Mouse (Mus musculus) heart, postnatal 25 days (tissue): Measurements from ENCODE around the gene Tmem184b. TPM values are rescaled to one million over a fixed set of nuclear protein-coding genes. Genes with fewer than 3 reads are reported as not detected.
A peak's percentile ranks its signal among the peaks of the same experiment; 100 is the strongest.

Experiments
- DNase-seq: peaks from one replicate; pipeline ENCODE4 v3.0.0; 2022; ENCODE audit warnings: low spot score
- intact Hi-C: fragments of 180-260 bp; cut with DNase I; formaldehyde crosslinking; loops from one replicate; pipeline ENCODE4 v1.15.1; 2025
- total RNA-seq, 2 experiments: library from RNA; stranded (reverse); gene quantifications; 2 replicates each; pipeline ENCODE4 v1.2.3; 2021

The Tmem184b gene
- total RNA-seq, 2 experiments from 2014 or later, result 43.0 to 46.7 TPM

- intact Hi-C loops, result loop anchor here (2.0 kb wide), 2 partner anchors 39 to 63 kb away; no protein-coding TSS in a partner anchor
- DNase-seq, result no peak
Measured at GRCm38 (mm10) chr15:79403763-79404210, 418 bp upstream of the Tmem184b start.

DNA sequence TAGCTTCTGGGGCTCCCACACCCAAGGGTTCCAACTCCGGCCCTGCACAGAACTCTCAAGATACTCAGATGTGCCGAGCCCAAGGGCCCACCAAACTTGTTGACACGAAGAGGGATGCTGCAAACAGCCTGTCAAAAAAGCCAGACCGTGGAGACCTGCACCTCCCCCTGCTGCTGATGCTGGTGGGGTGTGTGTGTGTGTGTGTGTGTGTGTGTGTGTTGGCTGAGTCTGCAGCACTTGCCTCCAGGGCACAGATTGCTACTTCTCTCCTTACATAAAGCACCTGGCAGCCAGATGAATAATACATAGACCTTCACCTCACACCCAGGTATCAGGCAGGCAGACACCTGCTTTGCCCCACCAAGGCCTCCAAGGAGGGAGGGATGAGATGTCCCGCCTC lies 1.2 kb downstream of the Tmem184b start:
- intact Hi-C loops, result loop anchor here (2.0 kb wide), 1 partner anchor 41 kb away; no protein-coding TSS in a partner anchor
- no peak for DNase-seq

- no peak for DNase-seq
- intact Hi-C loops, result no loop called here
Measured at GRCm38 (mm10) chr15:79400975-79401365, 2.4 kb downstream of the Tmem184b start.

GRCm38 (mm10) chr15:79400134-79400974 lies 3.0 kb downstream of the Tmem184b start:
- DNase-seq, result no peak
- intact Hi-C loops, result no loop called here

- intact Hi-C loops, result no loop called here
- no peak for DNase-seq
Measured at GRCm38 (mm10) chr15:79399231-79400052, 3.9 kb downstream of the Tmem184b start.

DNA sequence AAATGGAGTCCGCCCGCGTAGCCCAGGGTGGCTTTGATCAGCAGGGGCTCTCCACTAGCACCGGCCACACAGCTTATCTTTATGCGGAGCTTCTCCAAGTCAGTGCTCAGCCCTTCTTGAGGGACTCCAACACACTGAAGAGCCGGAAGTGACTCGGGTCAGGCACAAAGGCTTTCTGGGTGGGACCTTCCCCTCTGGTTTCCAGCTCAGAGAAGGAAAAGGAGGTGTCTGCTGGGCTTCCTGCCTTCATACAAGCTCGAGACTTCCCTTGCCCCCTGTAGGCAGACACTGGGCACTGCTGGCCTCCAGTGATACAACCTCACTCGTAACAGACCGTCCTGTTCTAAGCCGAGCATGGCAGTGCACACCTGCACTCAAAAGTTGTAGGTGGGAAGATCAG lies 6.6 kb downstream of the Tmem184b start:
- DNase-seq, result peak; percentile 69

GRCm38 (mm10) chr15:79395281-79395680 lies 8.1 kb downstream of the Tmem184b start:
- DNase-seq, result no peak
- intact Hi-C loops, result loop anchor here (2.0 kb wide), 1 partner anchor 14 kb away; no protein-coding TSS in a partner anchor

More for the DNA sequence above, 6.6 kb downstream of the Tmem184b start:
- intact Hi-C loops, result no loop called here

DNA sequence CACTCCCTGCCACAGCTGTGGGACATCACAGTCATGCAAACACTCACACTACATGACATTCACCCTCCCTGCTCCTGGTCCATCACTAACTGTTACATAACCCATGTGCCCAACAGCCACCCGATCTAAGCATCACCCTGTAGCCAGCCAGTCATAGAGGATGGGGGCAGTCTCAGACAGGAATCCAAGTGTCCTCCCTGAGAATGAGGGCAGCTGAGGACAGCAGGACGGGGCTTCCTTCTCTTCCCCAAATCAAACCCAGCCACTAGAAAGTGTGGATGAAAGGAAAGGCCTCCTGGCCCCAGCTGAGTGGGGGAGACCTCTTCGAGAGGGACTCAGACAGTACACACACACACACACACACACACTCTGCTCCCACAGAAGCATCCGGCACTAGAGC lies 8.5 kb downstream of the Tmem184b start:
- intact Hi-C loops, result loop anchor here (2.0 kb wide), 1 partner anchor 14 kb away; no protein-coding TSS in a partner anchor
- no peak for DNase-seq

DNA sequence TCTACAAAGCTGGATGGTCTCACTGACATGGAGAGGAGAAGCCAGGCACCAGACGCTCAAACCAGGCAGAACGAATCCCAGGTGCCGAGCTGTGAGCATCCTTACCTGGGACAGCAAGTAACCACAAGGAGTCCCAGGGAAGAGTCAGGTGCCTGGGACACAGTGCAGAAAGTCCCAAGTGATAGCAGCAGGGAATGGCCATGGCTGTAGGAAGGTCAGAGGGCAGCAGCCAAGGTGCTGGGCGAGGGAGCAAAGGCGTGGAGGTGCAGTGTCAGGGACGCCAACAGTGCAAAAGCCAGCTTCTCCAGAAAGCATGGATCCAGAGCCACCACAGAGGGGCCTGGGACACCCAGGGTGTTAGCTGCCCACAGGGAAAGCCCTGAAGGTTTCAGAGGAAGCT lies 10.3 kb downstream of the Tmem184b start:
- no peak for DNase-seq
- intact Hi-C loops, result no loop called here

- intact Hi-C loops, result no loop called here
- no peak for DNase-seq
Measured at GRCm38 (mm10) chr15:79392527-79392926, 10.8 kb downstream of the Tmem184b start.

- peak; percentile 66 for DNase-seq
- intact Hi-C loops, result no loop called here
Measured at GRCm38 (mm10) chr15:79391447-79392093, 11.8 kb downstream of the Tmem184b start.

DNA sequence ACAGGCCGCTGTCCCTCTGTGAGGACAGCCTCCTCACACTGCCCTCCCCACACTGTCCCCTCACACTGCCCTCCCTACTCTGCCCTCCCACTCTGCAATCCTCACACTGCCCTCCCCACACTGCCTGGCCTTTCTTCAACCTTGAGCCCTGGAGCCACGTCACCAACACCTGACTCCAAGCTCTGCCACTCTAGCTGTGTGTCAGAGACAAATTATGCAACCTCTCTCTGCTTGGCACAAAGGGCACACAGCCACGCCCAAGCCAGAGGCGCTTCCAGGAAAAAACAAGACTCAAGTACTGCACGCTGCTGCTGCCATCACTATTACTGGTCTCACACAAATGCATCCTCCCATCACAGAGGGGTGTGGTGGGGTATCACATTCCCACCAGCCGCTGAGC lies 12.9 kb downstream of the Tmem184b start:
- no peak for DNase-seq
- intact Hi-C loops, result no loop called here

DNA sequence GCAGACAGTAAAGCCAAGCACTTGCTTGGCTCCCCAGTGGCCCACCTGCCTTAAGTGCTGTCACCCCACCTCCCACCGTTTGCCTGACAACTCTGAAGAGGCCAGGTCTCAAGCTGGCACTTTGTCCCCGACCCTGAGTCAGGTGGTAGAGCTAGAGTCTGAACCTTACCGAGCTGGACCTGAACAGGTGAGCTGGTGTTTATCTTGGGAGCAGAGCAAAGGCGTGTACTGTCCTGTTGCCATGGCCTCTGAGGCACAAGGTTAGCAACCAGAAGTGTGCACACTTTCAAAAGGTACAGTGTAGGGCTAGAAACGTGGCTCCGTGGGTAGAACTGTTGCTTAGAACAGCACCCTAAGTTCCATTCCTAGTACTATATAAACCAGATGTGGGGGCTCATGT lies 15.2 kb downstream of the Tmem184b start:
- DNase-seq, result no peak
- intact Hi-C loops, result no loop called here

DNA sequence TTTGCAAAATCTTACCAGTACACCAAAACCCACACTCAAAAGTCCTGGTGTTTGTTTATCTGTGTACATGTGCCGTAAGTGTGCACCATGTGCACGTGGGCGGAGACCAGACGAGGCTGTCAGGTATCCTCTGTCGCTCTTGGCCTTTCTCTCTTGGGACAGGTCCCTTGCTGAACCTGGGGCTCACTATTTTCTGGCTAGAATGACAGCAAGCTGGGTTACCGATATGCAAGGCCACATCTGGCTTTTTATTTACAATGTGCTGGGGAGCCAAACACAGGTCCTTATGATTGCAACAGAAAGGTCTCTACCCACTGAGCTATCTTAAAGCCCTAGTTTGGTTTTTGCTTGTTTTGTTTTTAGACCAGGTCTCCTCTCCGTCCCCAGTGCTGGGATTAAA lies 15.8 kb downstream of the Tmem184b start:
- DNase-seq, result no peak
- intact Hi-C loops, result no loop called here

DNA sequence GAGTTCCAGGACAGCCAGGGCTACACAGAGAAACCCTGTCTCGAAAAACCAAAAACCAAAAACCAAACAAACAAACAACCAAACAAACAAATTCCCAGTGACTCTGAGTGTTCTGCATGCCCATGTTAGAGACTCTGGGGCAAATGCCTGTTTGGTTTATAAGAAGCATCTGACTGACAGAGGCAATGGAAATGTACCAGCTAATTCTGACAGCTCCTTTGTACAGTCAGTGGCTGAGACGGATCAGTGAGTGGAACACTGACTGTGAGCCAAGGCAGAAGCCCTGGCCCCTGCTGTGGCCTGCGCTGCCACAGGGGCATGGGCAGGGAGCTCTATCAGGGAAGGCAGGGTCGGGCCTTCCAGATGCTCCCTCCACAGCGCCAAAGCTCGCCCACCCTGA lies 16.3 kb downstream of the Tmem184b start:
- intact Hi-C loops, result no loop called here
- no peak for DNase-seq

GRCm38 (mm10) chr15:79381644-79382043 lies 21.7 kb downstream of the Tmem184b start:
- DNase-seq, result no peak
- intact Hi-C loops, result loop anchor here (2.0 kb wide), 1 partner anchor 13 kb away; no protein-coding TSS in a partner anchor

GRCm38 (mm10) chr15:79380468-79381444 lies 22.6 kb downstream of the Tmem184b start:
- DNase-seq, result no peak
- intact Hi-C loops, result loop anchor here (2.0 kb wide), 1 partner anchor 14 kb away; no protein-coding TSS in a partner anchor

DNA sequence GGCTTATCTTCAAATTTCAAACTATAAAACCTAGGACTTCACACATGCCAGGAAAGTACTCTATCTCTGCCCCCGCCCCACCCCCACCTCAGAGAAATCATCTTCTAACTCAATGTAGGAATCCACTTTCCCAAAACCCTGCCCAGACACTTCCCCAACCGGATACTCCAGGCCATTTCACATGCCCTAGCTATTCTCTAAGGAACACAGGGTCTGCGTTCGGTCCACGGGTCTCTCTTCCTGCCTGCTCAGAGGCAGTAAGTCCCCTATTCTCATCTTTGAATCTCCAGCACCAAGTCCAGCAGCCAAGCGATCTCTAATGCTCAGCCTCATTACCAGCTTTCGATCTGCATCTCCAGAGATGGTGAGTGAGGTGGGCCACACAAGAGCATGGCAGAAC lies 23.7 kb downstream of the Tmem184b start:
- intact Hi-C loops, result loop anchor here (2.0 to 5.0 kb wide), 2 partner anchors 15 to 137 kb away; no protein-coding TSS in a partner anchor
- DNase-seq, result no peak

GRCm38 (mm10) chr15:79378608-79379007 lies 24.8 kb downstream of the Tmem184b start:
- DNase-seq, result no peak
- intact Hi-C loops, result loop anchor here (5.0 kb wide), 1 partner anchor 136 kb away; no protein-coding TSS in a partner anchor
